Mouse (Mus musculus): ENCODE results near the gene Npdc1. TPM values are rescaled to one million over a fixed set of nuclear protein-coding genes. Genes with fewer than 3 reads are reported as not detected.

Npdc1 gene
- total and polyA plus RNA-seq, 3 experiments: 0.22 TPM; not detected in 2

GRCm38 (mm10) chr2:25450853-25451647 lies 51.9 kb downstream of the Npdc1 start:
- ATAC-seq (ENCODE audit: extremely low read depth, insufficient number of reproducible peaks, low FRiP score, poor library complexity, severe bottlenecking) (no peak), DNase-seq (ENCODE audit: low spot score) (no peak)
- TF ChIP-seq POLR2AphosphoS5 (IDR thresholded peaks at IDR 0.05; ENCODE audit: insufficient replicate concordance, low read depth, low read length): no peak
- no peak for TF ChIP-seq TAL1 (conservative IDR thresholded peaks at IDR 0.05; ENCODE audit: low read depth, low read length)
- TF ChIP-seq GATA1 (IDR thresholded peaks at IDR 0.05; ENCODE audit: borderline replicate concordance, low read length): no peak
- no peak for TF ChIP-seq GATA2 (IDR thresholded peaks at IDR 0.05; ENCODE audit: borderline replicate concordance, low read depth, low read length)
- no peak for TF ChIP-seq CTCF (IDR thresholded peaks at IDR 0.05; ENCODE audit: low read depth, low read length)
- H3K36me3 ChIP-seq (replicated peaks): peaks cover 17% of the 10 kb centered on the region
- H3K4me3 ChIP-seq (ENCODE audit: low read depth, low read length): no peak overlapping the region
- H3K4me1 ChIP-seq (ENCODE audit: insufficient read depth, low read depth, low read length): no peaks in the 10 kb centered on the region
- no peaks in the 10 kb centered on the region for H3K9me3 ChIP-seq (replicated peaks)
- peaks cover 26% of the 10 kb centered on the region for H3K27me3 ChIP-seq (ENCODE audit: insufficient read depth, low read length)

DNA sequence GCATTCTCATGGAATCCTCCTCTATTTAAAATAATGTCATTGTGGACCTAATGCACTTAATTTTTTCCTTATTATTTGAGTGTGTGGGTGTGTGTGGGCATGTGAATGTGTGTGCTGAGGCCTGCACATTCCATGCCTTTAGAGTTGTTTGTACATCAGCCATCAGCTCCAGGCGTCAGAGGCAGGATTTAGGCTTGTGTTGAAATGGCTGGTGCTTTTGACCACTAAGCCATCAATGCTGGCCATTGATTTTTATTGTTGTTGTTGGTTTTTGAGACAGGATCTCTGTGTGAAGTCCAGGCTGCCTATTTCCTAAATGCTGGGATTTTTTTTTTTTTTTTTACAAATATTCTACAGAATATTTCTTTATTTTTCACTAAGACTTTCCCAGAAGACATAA lies 53.8 kb downstream of the Npdc1 start:
- Histone ChIP-seq H3K4me1 (ENCODE audit: insufficient read depth, low read depth, low read length) (peaks cover 2% of the 10 kb centered on the region; the same call in 1 of the 2 replicates), H3K36me3 (replicated peaks) (peaks cover 9% of the 10 kb centered on the region), H3K4me3 (ENCODE audit: low read depth, low read length) (no peak overlapping the region), H3K27me3 (ENCODE audit: insufficient read depth, low read length) (peaks cover 30% of the 10 kb centered on the region), H3K9me3 (replicated peaks) (no peaks in the 10 kb centered on the region)
- TF ChIP-seq GATA2 (IDR thresholded peaks at IDR 0.05; ENCODE audit: borderline replicate concordance, low read depth, low read length) (no peak), POLR2AphosphoS5 (IDR thresholded peaks at IDR 0.05; ENCODE audit: insufficient replicate concordance, low read depth, low read length) (no peak), TAL1 (conservative IDR thresholded peaks at IDR 0.05; ENCODE audit: low read depth, low read length) (no peak), CTCF (IDR thresholded peaks at IDR 0.05; ENCODE audit: low read depth, low read length) (no peak), GATA1 (IDR thresholded peaks at IDR 0.05; ENCODE audit: borderline replicate concordance, low read length) (no peak)
- ATAC-seq (ENCODE audit: extremely low read depth, insufficient number of reproducible peaks, low FRiP score, poor library complexity, severe bottlenecking) (no peak), DNase-seq (ENCODE audit: low spot score) (no peak)

DNA sequence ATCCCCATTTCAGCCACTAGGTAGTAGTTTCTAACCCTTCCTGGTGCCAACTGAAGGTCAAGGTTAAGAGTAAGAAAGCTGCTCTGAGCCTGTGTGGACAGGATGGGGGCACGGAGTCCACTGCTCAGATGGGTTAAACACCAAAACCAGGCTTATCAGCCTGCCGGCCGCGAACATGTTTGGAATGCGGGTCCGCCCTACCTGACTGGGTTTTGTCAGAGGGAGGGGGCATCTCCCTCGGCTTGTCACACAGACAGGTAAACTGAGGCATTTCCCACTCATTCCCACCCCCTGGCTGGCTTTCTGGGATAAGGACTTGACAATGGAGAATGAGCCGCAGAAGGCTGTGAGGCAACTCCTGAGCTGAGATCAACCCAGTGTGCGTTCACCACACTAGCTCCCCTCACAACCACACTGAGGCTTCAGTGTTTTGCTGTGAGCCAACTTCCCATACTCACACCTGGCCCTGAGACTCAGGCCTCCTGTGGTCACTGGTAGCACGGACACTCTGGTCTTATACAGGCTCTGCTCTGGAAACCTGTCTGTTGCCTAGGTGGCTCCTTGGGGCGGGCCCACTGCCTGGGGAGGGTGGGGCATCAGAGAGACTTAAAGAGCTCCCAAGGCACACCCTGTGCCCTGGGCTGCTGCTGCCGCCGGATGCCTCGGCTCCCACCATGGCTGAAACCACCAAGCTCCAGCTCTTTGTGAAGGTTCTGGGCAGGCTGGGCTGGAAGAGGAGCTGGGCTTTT lies 57.2 kb downstream of the Npdc1 start, which contains the start of gene Clic3:
Gene Clic3, plus strand, starts transcription at position 634 of the 749 bp plus-strand sequence.
- no peak for TF ChIP-seq POLR2AphosphoS5 (IDR thresholded peaks at IDR 0.05; ENCODE audit: insufficient replicate concordance, low read depth, low read length)
- TF ChIP-seq GATA2 (IDR thresholded peaks at IDR 0.05; ENCODE audit: borderline replicate concordance, low read depth, low read length): no peak
- no peak for TF ChIP-seq GATA1 (IDR thresholded peaks at IDR 0.05; ENCODE audit: borderline replicate concordance, low read length)
- TF ChIP-seq TAL1 (conservative IDR thresholded peaks at IDR 0.05; ENCODE audit: low read depth, low read length): no peak
- TF ChIP-seq CTCF (IDR thresholded peaks at IDR 0.05; ENCODE audit: low read depth, low read length): no peak

GRCm38 (mm10) chr2:25457022-25457896 lies 58.1 kb downstream of the Npdc1 start:
- H3K4me3 ChIP-seq (ENCODE audit: low read depth, low read length): no peak overlapping the region
- no peak for TF ChIP-seq GATA2 (IDR thresholded peaks at IDR 0.05; ENCODE audit: borderline replicate concordance, low read depth, low read length)
- no peak for TF ChIP-seq POLR2AphosphoS5 (IDR thresholded peaks at IDR 0.05; ENCODE audit: insufficient replicate concordance, low read depth, low read length)
- no peak for TF ChIP-seq CTCF (IDR thresholded peaks at IDR 0.05; ENCODE audit: low read depth, low read length)
- no peak for TF ChIP-seq TAL1 (conservative IDR thresholded peaks at IDR 0.05; ENCODE audit: low read depth, low read length)
- no peak for TF ChIP-seq GATA1 (IDR thresholded peaks at IDR 0.05; ENCODE audit: borderline replicate concordance, low read length)
- peaks cover 18% of the 10 kb centered on the region for H3K27me3 ChIP-seq (ENCODE audit: insufficient read depth, low read length)
- H3K9me3 ChIP-seq (replicated peaks): no peaks in the 10 kb centered on the region
- peaks cover 35% of the 10 kb centered on the region for H3K4me1 ChIP-seq (ENCODE audit: insufficient read depth, low read depth, low read length)
- ATAC-seq (ENCODE audit: extremely low read depth, insufficient number of reproducible peaks, low FRiP score, poor library complexity, severe bottlenecking) (no peak), DNase-seq (ENCODE audit: low spot score) (no peak)
- H3K36me3 ChIP-seq (replicated peaks): peaks cover 29% of the 10 kb centered on the region

More for the DNA sequence above, 57.2 kb downstream of the Npdc1 start, which contains the start of gene Clic3:
- DNase-seq (ENCODE audit: low spot score) (no peak), ATAC-seq (ENCODE audit: extremely low read depth, insufficient number of reproducible peaks, low FRiP score, poor library complexity, severe bottlenecking) (no peak)
- peaks cover 29% of the 10 kb centered on the region for H3K36me3 ChIP-seq (replicated peaks)
- H3K27me3 ChIP-seq (ENCODE audit: insufficient read depth, low read length): peaks cover 18% of the 10 kb centered on the region
- H3K4me3 ChIP-seq (ENCODE audit: low read depth, low read length): no peak within 1 kb of the TSS
- H3K9me3 ChIP-seq (replicated peaks): no peaks in the 10 kb centered on the region
- H3K4me1 ChIP-seq (ENCODE audit: insufficient read depth, low read depth, low read length): peaks cover 29% of the 10 kb centered on the region

DNA sequence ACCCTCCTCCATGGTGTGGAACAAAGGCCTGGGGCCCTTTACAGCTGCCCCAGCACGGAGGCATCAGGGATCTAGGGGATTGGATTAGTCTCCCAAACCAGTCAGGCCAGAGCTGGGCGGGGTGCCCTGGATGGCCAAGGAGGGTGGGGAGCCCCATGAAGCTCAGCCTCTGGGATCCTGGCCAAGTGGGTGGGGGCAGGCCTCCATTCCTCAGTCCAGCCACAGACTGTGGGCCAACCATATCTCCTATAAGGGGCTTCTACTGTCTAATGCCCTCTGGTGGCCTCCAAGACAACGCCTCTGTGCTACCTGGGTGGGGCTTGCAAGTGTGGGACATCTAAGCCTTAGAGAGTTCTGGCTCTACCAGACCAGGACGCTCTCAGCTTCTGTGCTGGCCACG lies 59.8 kb downstream of the Npdc1 start:
- Histone ChIP-seq H3K4me3 (ENCODE audit: low read depth, low read length) (no peak overlapping the region), H3K27me3 (ENCODE audit: insufficient read depth, low read length) (peaks cover 18% of the 10 kb centered on the region), H3K36me3 (replicated peaks) (peaks cover 29% of the 10 kb centered on the region), H3K9me3 (replicated peaks) (no peaks in the 10 kb centered on the region), H3K4me1 (ENCODE audit: insufficient read depth, low read depth, low read length) (peaks cover 35% of the 10 kb centered on the region)
- ATAC-seq (ENCODE audit: extremely low read depth, insufficient number of reproducible peaks, low FRiP score, poor library complexity, severe bottlenecking): no peak
- peak; percentile 16 for DNase-seq (ENCODE audit: low spot score)
- TF ChIP-seq POLR2AphosphoS5 (IDR thresholded peaks at IDR 0.05; ENCODE audit: insufficient replicate concordance, low read depth, low read length): no peak

Other genes starting within 250 kb of the Npdc1 start
Only the 20 nearest of the 40 such genes appear.
- 13.7 and 14.6 TPM in 2 replicates for gene Tmem203, start 143.9 kb upstream of the Npdc1 start, total RNA-seq (2014; fragmentation: Nextera tagmentation)
- gene Tmem203, start 143.9 kb upstream of the Npdc1 start, total RNA-seq (2017): 15.5 and 17.1 TPM in 2 replicates
- gene Tmem203, start 143.9 kb upstream of the Npdc1 start, polyA plus RNA-seq (2012): 7.8 and 10.0 TPM in 2 replicates
- 13.6 and 22.0 TPM in 2 replicates for gene Tprn, start 136.7 kb upstream of the Npdc1 start, total RNA-seq (2014; fragmentation: Nextera tagmentation)
- gene Tprn, start 136.7 kb upstream of the Npdc1 start, total RNA-seq (2017): 8.1 and 10.0 TPM in 2 replicates
- gene Tprn, start 136.7 kb upstream of the Npdc1 start, polyA plus RNA-seq (2012): 51.5 and 52.8 TPM in 2 replicates
- gene Ssna1, start 126.9 kb upstream of the Npdc1 start, total RNA-seq (2014; fragmentation: Nextera tagmentation): 35.9 and 47.0 TPM in 2 replicates
- 100 and 107 TPM in 2 replicates for gene Ssna1, start 126.9 kb upstream of the Npdc1 start, total RNA-seq (2017)
- gene Ssna1, start 126.9 kb upstream of the Npdc1 start, polyA plus RNA-seq (2012): 237 and 259 TPM in 2 replicates
- gene Anapc2, start 126.9 kb upstream of the Npdc1 start, total RNA-seq (2014; fragmentation: Nextera tagmentation): 39.5 and 50.3 TPM in 2 replicates
- gene Anapc2, start 126.9 kb upstream of the Npdc1 start, total RNA-seq (2017): 19.7 and 24.4 TPM in 2 replicates
- 23.0 and 25.3 TPM in 2 replicates for gene Anapc2, start 126.9 kb upstream of the Npdc1 start, polyA plus RNA-seq (2012)
- not detected in 2 replicates for gene Tmem210, start 111.2 kb upstream of the Npdc1 start, total RNA-seq (2014; fragmentation: Nextera tagmentation)
- not detected in 2 replicates for gene Tmem210, start 111.2 kb upstream of the Npdc1 start, total RNA-seq (2017)
- gene Tmem210, start 111.2 kb upstream of the Npdc1 start, polyA plus RNA-seq (2012): not detected in 2 replicates
- gene Lrrc26, start 109.4 kb upstream of the Npdc1 start, total RNA-seq (2014; fragmentation: Nextera tagmentation): not detected in 2 replicates
- not detected in 2 replicates for gene Lrrc26, start 109.4 kb upstream of the Npdc1 start, total RNA-seq (2017)
- gene Lrrc26, start 109.4 kb upstream of the Npdc1 start, polyA plus RNA-seq (2012): not detected in 2 replicates
- gene Grin1, start 80.2 kb upstream of the Npdc1 start, total RNA-seq (2014; fragmentation: Nextera tagmentation): 1.7 TPM in 1 of 2 replicates, not detected in the other
- gene Grin1, start 80.2 kb upstream of the Npdc1 start, total RNA-seq (2017): 0.17 and 0.33 TPM in 2 replicates
- gene Grin1, start 80.2 kb upstream of the Npdc1 start, polyA plus RNA-seq (2012): 0.68 and 0.73 TPM in 2 replicates
- gene Man1b1, start 67.0 kb upstream of the Npdc1 start, total RNA-seq (2014; fragmentation: Nextera tagmentation): 38.3 and 47.0 TPM in 2 replicates
- gene Man1b1, start 67.0 kb upstream of the Npdc1 start, total RNA-seq (2017): 45.3 and 57.2 TPM in 2 replicates
- 9.9 and 18.0 TPM in 2 replicates for gene Man1b1, start 67.0 kb upstream of the Npdc1 start, polyA plus RNA-seq (2012)
- gene Dpp7, start 43.0 kb upstream of the Npdc1 start, total RNA-seq (2014; fragmentation: Nextera tagmentation): 5.5 and 8.6 TPM in 2 replicates
- gene Dpp7, start 43.0 kb upstream of the Npdc1 start, total RNA-seq (2017): 71.4 and 95.5 TPM in 2 replicates
- gene Dpp7, start 43.0 kb upstream of the Npdc1 start, polyA plus RNA-seq (2012): 4.5 and 7.7 TPM in 2 replicates
- 51.2 and 53.9 TPM in 2 replicates for gene Uap1l1, start 33.7 kb upstream of the Npdc1 start, total RNA-seq (2014; fragmentation: Nextera tagmentation)
- gene Uap1l1, start 33.7 kb upstream of the Npdc1 start, total RNA-seq (2017): 56.4 and 118 TPM in 2 replicates
- gene Uap1l1, start 33.7 kb upstream of the Npdc1 start, polyA plus RNA-seq (2012): 21.0 and 22.8 TPM in 2 replicates
- 9.9 and 14.4 TPM in 2 replicates for gene Sapcd2, start 27.0 kb upstream of the Npdc1 start, total RNA-seq (2014; fragmentation: Nextera tagmentation)
- gene Sapcd2, start 27.0 kb upstream of the Npdc1 start, total RNA-seq (2017): 20.6 and 28.1 TPM in 2 replicates
- 108 and 129 TPM in 2 replicates for gene Sapcd2, start 27.0 kb upstream of the Npdc1 start, polyA plus RNA-seq (2012)
- gene Entpd2, start 3.5 kb upstream of the Npdc1 start, total RNA-seq (2014; fragmentation: Nextera tagmentation): not detected in 2 replicates
- not detected in 2 replicates for gene Entpd2, start 3.5 kb upstream of the Npdc1 start, total RNA-seq (2017)
- 0.03 TPM in 1 of 2 replicates, not detected in the other for gene Entpd2, start 3.5 kb upstream of the Npdc1 start, polyA plus RNA-seq (2012)
- not detected in 2 replicates for gene Fut7, start 23.9 kb downstream of the Npdc1 start, total RNA-seq (2014; fragmentation: Nextera tagmentation)
- gene Fut7, start 23.9 kb downstream of the Npdc1 start, total RNA-seq (2017): 0.22 TPM in 1 of 2 replicates, not detected in the other
- not detected in 2 replicates for gene Fut7, start 23.9 kb downstream of the Npdc1 start, polyA plus RNA-seq (2012)
- 9.8 and 18.6 TPM in 2 replicates for gene Abca2, start 29.4 kb downstream of the Npdc1 start, total RNA-seq (2014; fragmentation: Nextera tagmentation)
- gene Abca2, start 29.4 kb downstream of the Npdc1 start, total RNA-seq (2017): 2.8 and 5.3 TPM in 2 replicates
- gene Abca2, start 29.4 kb downstream of the Npdc1 start, polyA plus RNA-seq (2012): 5.9 and 6.0 TPM in 2 replicates
- gene Clic3, start 57.5 kb downstream of the Npdc1 start, total RNA-seq (2014; fragmentation: Nextera tagmentation): not detected in 2 replicates
- 0.22 TPM in 1 of 2 replicates, not detected in the other for gene Clic3, start 57.5 kb downstream of the Npdc1 start, total RNA-seq (2017)
- not detected in 2 replicates for gene Clic3, start 57.5 kb downstream of the Npdc1 start, polyA plus RNA-seq (2012)
- 16.3 and 23.2 TPM in 2 replicates for gene Paxx, start 61.7 kb downstream of the Npdc1 start, total RNA-seq (2014; fragmentation: Nextera tagmentation)
- 14.2 and 17.8 TPM in 2 replicates for gene Paxx, start 61.7 kb downstream of the Npdc1 start, total RNA-seq (2017)
- 43.4 and 47.0 TPM in 2 replicates for gene Paxx, start 61.7 kb downstream of the Npdc1 start, polyA plus RNA-seq (2012)
- gene Ptgds, start 70.7 kb downstream of the Npdc1 start, total RNA-seq (2014; fragmentation: Nextera tagmentation): not detected in 2 replicates
- gene Ptgds, start 70.7 kb downstream of the Npdc1 start, total RNA-seq (2017): 0.44 TPM in 1 of 2 replicates, not detected in the other
- gene Ptgds, start 70.7 kb downstream of the Npdc1 start, polyA plus RNA-seq (2012): not detected in 2 replicates
- gene Lcn12, start 94.6 kb downstream of the Npdc1 start, total RNA-seq (2014; fragmentation: Nextera tagmentation): not detected in 2 replicates
- gene Lcn12, start 94.6 kb downstream of the Npdc1 start, total RNA-seq (2017): not detected in 2 replicates
- gene Lcn12, start 94.6 kb downstream of the Npdc1 start, polyA plus RNA-seq (2012): not detected in 2 replicates
- 48.3 and 57.9 TPM in 2 replicates for gene Fbxw5, start 101.4 kb downstream of the Npdc1 start, total RNA-seq (2014; fragmentation: Nextera tagmentation)
- 21.1 and 24.7 TPM in 2 replicates for gene Fbxw5, start 101.4 kb downstream of the Npdc1 start, total RNA-seq (2017)
- gene Fbxw5, start 101.4 kb downstream of the Npdc1 start, polyA plus RNA-seq (2012): 17.1 and 35.5 TPM in 2 replicates
- gene C8g, start 102.4 kb downstream of the Npdc1 start, total RNA-seq (2014; fragmentation: Nextera tagmentation): 3.4 and 4.4 TPM in 2 replicates
- 2.2 and 3.3 TPM in 2 replicates for gene C8g, start 102.4 kb downstream of the Npdc1 start, total RNA-seq (2017)
- gene C8g, start 102.4 kb downstream of the Npdc1 start, polyA plus RNA-seq (2012): 0.10 and 0.21 TPM in 2 replicates